Mouse (Mus musculus) embryonic facial prominence, embryonic 10.5 days (tissue): ENCODE data around the gene Ppp1r15b. TPM values are rescaled to one million over a fixed set of nuclear protein-coding genes. Genes with fewer than 3 reads are reported as not detected.

Experiments
- DNase-seq: peaks from one replicate; pipeline ENCODE4 v3.0.0-alpha.2; 2017; ENCODE audit warnings: low spot score
- H3K27ac ChIP-seq: fragments of 300-500 bp; sonication (generic); replicated peaks from 2 replicates; pipeline ENCODE4 v1.5.1; 2016; ENCODE audit warnings: mild to moderate bottlenecking
- H3K27me3 ChIP-seq: fragments of 300-500 bp; sonication (generic); replicated peaks from 2 replicates; pipeline ENCODE4 v1.6.1; 2016; ENCODE audit warnings: low read depth, mild to moderate bottlenecking; ENCODE audit not compliant: poor library complexity, severe bottlenecking
- H3K36me3 ChIP-seq: fragments of 300-500 bp; sonication (generic); replicated peaks from 2 replicates; pipeline ENCODE4 v1.6.1; 2016; ENCODE audit warnings: mild to moderate bottlenecking, moderate library complexity
- H3K4me1 ChIP-seq: fragments of 300-500 bp; sonication (generic); 2 replicates; pipeline ENCODE4 v1.6.1; 2016
- H3K4me3 ChIP-seq: fragments of 300-500 bp; sonication (generic); 2 replicates; pipeline ENCODE4 v1.5.1; 2016; ENCODE audit warnings: mild to moderate bottlenecking, moderate library complexity
- H3K9me3 ChIP-seq: fragments of 300-500 bp; sonication (generic); 2 replicates; pipeline ENCODE4 v1.6.1; 2016; ENCODE audit warnings: mild to moderate bottlenecking
- WGBS: fragments of 180-500 bp; shearing (Covaris S2); methylation state at CpG from one replicate; pipeline ENCODE4 v1.1.7; 2016; 5-methylcytosine and 5-hydroxymethylcytosine counted together
- polyA plus RNA-seq: library from polyadenylated mRNA; unstranded; fragments of >200 nt; fragmentation: Nextera tagmentation; extraction: Ambion mirVana; gene quantifications from 2 replicates; pipeline ENCODE4 v1.2.1, GENCODE M21; 2016

Ppp1r15b gene
- polyA plus RNA-seq, 1 experiment from 2014 or later, result 49.4 TPM

DNA sequence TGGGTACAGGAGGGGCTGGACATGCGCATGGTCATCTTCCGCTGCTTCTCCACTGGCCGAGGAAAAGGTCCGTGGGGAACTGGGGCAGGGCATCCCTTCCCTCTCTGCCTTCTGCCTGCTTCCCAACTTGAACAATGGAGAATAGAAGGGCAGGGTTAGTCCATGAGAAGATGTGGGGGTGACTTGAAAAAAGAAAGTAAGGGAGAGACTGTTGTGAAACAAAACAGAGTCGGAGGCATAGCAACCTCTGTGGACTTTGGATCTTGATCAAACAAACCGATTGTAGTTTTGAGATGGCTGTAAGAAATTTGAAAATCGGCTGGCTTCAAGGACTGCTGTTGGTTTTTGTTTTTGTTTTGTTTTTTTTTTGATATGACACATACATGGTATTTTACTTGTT lies 37.2 kb upstream of the Ppp1r15b start:
- WGBS, result 93% methylated on average over 7 of the region's 7 CpGs
- Histone ChIP-seq H3K27me3 (no peaks in the 10 kb centered on the region), H3K9me3 (no peaks in the 10 kb centered on the region), H3K4me3 (no peak overlapping the region), H3K36me3 (peaks cover 92% of the 10 kb centered on the region), H3K27ac (no peak overlapping the region), H3K4me1 (peaks cover 10% of the 10 kb centered on the region; the same call in 1 of the 2 replicates)
- no peak for DNase-seq

GRCm38 (mm10) chr1:133100980-133101798 lies 29.8 kb upstream of the Ppp1r15b start:
- Histone ChIP-seq H3K27ac (no peak overlapping the region), H3K4me3 (no peak overlapping the region), H3K27me3 (no peaks in the 10 kb centered on the region), H3K36me3 (peaks cover 94% of the 10 kb centered on the region), H3K9me3 (no peaks in the 10 kb centered on the region), H3K4me1 (peaks cover 5% of the 10 kb centered on the region)
- 38% methylated on average over 17 of the region's 17 CpGs for WGBS
- peak; percentile 87 for DNase-seq

DNA sequence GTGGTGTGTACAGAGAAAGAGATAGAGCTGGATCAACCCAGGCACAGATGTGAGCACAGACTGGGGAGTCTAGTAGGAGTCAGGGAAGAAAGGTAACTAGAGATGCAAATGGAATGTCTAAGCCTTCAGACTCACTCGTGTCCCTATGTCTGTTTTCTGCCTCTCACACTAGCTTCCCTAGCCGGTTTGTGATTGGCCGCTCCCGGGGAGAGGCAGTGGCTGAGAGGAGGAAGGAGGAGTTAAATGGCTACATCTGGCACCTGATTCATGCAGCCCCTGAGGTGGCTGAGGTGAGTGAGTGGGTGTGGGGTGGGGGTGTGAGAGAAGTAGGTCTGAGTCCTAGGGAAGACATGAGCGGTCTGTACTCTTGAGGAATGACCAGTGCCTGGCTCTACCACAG lies 28.8 kb upstream of the Ppp1r15b start:
- H3K27ac ChIP-seq, result no peak overlapping the region
- no peak for DNase-seq
- H3K27me3 ChIP-seq, result no peaks in the 10 kb centered on the region
- H3K4me1 ChIP-seq, result peaks cover 5% of the 10 kb centered on the region
- H3K4me3 ChIP-seq, result no peak overlapping the region
- H3K9me3 ChIP-seq, result no peaks in the 10 kb centered on the region
- peaks cover 95% of the 10 kb centered on the region for H3K36me3 ChIP-seq
- WGBS, result 76% methylated on average over 5 of the region's 5 CpGs

- H3K4me3 ChIP-seq, result no peak overlapping the region
- WGBS, result 91% methylated on average over 7 of the region's 7 CpGs
- H3K27ac ChIP-seq, result no peak overlapping the region
- H3K36me3 ChIP-seq, result peaks cover 84% of the 10 kb centered on the region
- DNase-seq, result no peak
- H3K27me3 ChIP-seq, result no peaks in the 10 kb centered on the region
- no peaks in the 10 kb centered on the region for H3K9me3 ChIP-seq
- H3K4me1 ChIP-seq, result peaks cover 5% of the 10 kb centered on the region
These were observed 27.6 kb upstream of the Ppp1r15b start for GRCm38 (mm10) chr1:133103315-133103714.

DNA sequence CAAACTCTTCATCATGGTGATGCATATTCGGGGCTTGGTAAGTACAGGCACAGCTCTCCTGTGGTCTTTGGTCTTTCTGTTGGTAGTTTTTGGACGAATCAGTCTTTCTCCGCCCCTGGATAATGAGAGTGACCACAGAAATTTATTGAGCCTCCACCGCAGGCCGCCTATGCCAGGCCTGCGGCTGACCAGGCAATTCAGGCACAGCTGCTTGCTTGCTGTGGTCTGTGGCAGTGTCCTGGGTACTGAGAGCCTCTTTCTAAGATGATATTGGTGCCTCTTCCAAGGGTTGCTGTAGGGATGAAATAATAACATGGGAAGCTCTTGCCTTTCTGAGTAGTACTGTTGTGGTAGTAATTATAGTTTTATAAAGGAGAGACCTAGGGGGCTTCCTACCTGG lies 27.1 kb upstream of the Ppp1r15b start:
- 95% methylated on average over 6 of the region's 6 CpGs for WGBS
- H3K36me3 ChIP-seq, result peaks cover 81% of the 10 kb centered on the region
- H3K4me1 ChIP-seq, result peaks cover 5% of the 10 kb centered on the region
- no peak overlapping the region for H3K4me3 ChIP-seq
- H3K27ac ChIP-seq, result no peak overlapping the region
- no peak for DNase-seq
- no peaks in the 10 kb centered on the region for H3K9me3 ChIP-seq
- no peaks in the 10 kb centered on the region for H3K27me3 ChIP-seq

- 87% methylated on average over 4 of the region's 4 CpGs for WGBS
- no peak overlapping the region for H3K27ac ChIP-seq
- 0 out of 2 replicates have a peak, but pooled peaks cover 4% of the 10 kb centered on the region for H3K9me3 ChIP-seq
- H3K36me3 ChIP-seq, result peaks cover 5% of the 10 kb centered on the region; the same call in 1 of the 2 replicates
- H3K27me3 ChIP-seq, result no peaks in the 10 kb centered on the region
- H3K4me3 ChIP-seq, result no peak overlapping the region
- peaks cover 11% of the 10 kb centered on the region for H3K4me1 ChIP-seq
- no peak for DNase-seq
These were observed 14.8 kb upstream of the Ppp1r15b start for GRCm38 (mm10) chr1:133116108-133116507.

- Histone ChIP-seq H3K9me3 (0 out of 2 replicates have a peak, but pooled peaks cover 4% of the 10 kb centered on the region), H3K4me1 (peaks cover 11% of the 10 kb centered on the region), H3K27me3 (no peaks in the 10 kb centered on the region), H3K4me3 (no peak overlapping the region), H3K27ac (no peak overlapping the region), H3K36me3 (0 out of 2 replicates have a peak, but pooled peaks cover under 1% of the 10 kb centered on the region)
- no peak for DNase-seq
- 90% methylated on average over 5 of the region's 5 CpGs for WGBS
These were observed 12.8 kb upstream of the Ppp1r15b start for GRCm38 (mm10) chr1:133118127-133118526.

GRCm38 (mm10) chr1:133118844-133119243 lies 12.1 kb upstream of the Ppp1r15b start:
- H3K4me3 ChIP-seq, result no peak overlapping the region
- H3K9me3 ChIP-seq, result 0 out of 2 replicates have a peak, but pooled peaks cover 4% of the 10 kb centered on the region
- DNase-seq, result no peak
- 90% methylated on average over 3 of the region's 3 CpGs for WGBS
- peaks cover 11% of the 10 kb centered on the region for H3K4me1 ChIP-seq
- no peaks in the 10 kb centered on the region for H3K36me3 ChIP-seq
- H3K27me3 ChIP-seq, result no peaks in the 10 kb centered on the region
- no peak overlapping the region for H3K27ac ChIP-seq

DNA sequence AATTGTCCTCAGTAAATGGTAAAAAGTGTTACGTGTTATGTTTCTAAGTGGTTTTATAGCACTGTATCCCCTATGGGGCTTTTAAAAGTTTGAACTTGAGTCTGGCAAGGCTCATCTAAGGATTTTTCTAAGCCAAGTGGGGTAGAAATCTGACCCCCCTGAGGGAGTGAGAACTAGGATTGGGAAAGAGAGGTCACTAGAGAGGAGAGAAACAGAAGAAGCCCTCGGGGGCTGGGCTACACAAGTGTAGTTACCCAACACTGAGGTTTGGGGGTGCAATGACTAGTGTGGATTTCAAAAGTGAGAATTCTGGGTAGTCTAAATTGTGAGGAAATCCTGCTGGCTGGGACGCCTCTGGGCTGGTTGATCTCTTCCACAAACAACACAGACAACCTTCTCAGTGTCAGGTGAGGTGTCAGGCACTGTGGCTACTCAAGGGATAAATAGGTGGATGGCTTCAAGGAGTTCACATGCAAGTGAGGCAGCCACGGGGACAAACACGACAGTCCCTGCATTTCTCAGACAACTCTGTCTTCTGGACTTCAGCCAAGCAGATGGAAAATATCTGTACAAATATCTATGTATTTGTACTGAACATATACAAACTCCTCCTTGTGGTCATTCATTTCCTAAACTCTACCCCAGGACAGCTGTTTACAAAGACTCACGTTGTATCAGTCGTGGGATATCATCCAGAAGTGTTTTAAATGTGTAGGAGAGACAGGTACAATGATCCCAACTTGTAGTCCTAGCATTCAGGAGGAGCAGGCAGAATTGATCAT lies 10.8 kb upstream of the Ppp1r15b start:
- Histone ChIP-seq H3K27ac (no peak overlapping the region), H3K27me3 (no peaks in the 10 kb centered on the region), H3K9me3 (0 out of 2 replicates have a peak, but pooled peaks cover under 1% of the 10 kb centered on the region), H3K4me1 (peaks cover 11% of the 10 kb centered on the region), H3K4me3 (no peak overlapping the region), H3K36me3 (no peaks in the 10 kb centered on the region)
- DNase-seq, result no peak
- 64% methylated on average over 7 of the region's 7 CpGs for WGBS

- Histone ChIP-seq H3K4me1 (peaks cover 11% of the 10 kb centered on the region), H3K4me3 (no peak overlapping the region), H3K27ac (no peak overlapping the region), H3K36me3 (no peaks in the 10 kb centered on the region), H3K27me3 (no peaks in the 10 kb centered on the region), H3K9me3 (no peaks in the 10 kb centered on the region)
- no peak for DNase-seq
- whole genome bisulfite sequencing, result 68% methylated on average over 6 of the region's 6 CpGs
These were observed 9.7 kb upstream of the Ppp1r15b start for GRCm38 (mm10) chr1:133121246-133121645.

DNA sequence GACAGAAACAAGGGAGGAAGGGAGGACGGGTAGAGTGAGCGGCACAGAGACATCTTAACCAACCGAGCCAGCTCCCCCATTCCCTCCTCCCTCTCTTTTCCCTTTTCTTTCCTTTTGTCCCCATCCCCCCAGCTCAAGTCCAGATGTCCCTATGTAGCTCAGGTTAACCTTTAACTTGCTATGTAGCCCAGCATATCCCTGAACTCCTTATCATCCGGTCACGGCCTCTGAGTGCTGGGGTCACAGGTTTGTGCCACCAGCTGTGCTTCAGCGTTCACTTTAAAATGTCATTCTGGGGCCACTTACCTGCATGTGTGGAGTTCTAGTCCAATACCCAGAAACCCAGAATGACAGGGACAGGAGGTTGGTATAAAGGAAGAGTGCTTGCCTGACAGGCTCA lies 6.8 kb upstream of the Ppp1r15b start:
- Histone ChIP-seq H3K27me3 (no peaks in the 10 kb centered on the region), H3K4me3 (no peak overlapping the region), H3K4me1 (peaks cover 17% of the 10 kb centered on the region), H3K9me3 (no peaks in the 10 kb centered on the region), H3K27ac (no peak overlapping the region), H3K36me3 (no peaks in the 10 kb centered on the region)
- 83% methylated on average over 6 of the region's 6 CpGs for WGBS
- no peak for DNase-seq

DNA sequence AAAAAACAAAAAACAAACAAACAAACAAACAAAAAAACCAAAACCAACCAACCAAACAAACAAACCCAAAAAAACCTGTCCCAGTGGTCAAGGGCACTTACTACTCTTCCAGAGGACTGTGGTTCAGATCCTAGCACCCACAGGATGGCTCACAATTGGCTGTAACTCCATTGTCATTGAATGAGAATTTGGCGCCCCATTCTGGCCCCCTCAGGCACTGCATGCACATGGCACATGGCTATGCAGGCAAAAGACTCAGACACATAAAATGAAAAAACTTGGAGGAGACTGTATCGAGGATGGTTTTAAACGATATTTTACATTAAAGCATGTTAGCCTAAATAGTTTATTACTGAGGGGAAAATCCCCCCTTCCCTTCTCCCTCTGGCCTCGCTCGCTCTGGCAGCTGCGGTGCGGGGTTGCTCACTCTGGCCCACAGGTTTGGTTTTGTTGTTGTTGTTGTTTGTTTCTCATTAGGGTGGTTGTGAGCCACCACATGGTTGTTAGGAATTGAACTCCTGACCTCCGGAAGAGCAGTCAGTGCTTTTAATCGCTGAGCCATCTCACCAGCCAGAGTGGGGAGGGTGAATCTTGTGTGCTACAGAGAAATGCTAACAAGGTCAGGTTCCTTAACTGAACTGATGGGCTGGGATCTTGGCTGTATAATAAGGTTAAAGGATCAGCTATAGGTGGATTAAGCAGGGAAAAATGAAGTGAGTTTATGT lies 5.1 kb upstream of the Ppp1r15b start:
- H3K36me3 ChIP-seq, result no peaks in the 10 kb centered on the region
- no peak for DNase-seq
- H3K27me3 ChIP-seq, result no peaks in the 10 kb centered on the region
- WGBS, result 87% methylated on average over 9 of the region's 9 CpGs
- peaks cover 21% of the 10 kb centered on the region for H3K4me1 ChIP-seq
- H3K27ac ChIP-seq, result no peak overlapping the region
- no peaks in the 10 kb centered on the region for H3K9me3 ChIP-seq
- no peak overlapping the region for H3K4me3 ChIP-seq
